Mouse (Mus musculus): ENCODE data around the gene Tbrg1. TPM values are rescaled to one million over a fixed set of nuclear protein-coding genes. Genes with fewer than 3 reads are reported as not detected.

Tbrg1 gene
- total RNA-seq, 1 experiment: 120 TPM

DNA sequence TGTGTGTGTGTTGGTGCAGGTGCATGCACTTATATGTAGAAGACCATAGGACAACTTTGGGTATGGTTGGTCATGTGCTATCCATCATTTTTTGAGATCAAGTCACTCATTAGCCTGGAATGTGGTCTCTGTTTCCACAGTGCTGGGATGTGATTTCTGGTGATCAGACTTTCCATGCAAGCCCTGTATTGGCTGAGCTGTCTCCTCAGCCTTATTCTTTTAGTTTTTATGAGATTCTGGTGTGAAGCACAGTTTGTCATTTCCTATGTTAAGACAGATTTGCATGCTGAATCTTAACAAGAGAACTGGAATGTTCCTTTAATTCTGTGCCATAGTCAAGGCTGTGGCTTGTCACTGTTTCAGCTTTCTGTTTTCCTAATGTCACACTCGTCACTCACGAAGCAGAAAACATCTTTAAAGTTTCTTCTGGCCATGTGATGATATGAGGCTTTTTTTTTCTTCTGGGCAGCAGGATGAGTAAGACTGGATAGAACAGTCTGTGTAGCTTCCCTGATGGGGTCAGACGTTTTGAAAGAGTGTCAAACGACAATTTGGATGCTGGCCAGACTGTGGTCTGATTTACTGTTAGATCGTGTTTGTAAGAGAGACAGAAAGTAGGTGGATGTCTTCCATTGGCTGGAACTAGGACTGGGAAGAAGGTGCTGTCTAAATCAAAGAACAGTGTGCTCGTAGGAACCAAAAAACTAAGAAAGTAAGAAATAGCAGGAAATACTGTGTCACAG is 20.1 kb downstream of the Tbrg1 start:
- H3K27ac ChIP-seq (ENCODE audit: insufficient read depth, low read depth, low read length, poor library complexity, severe bottlenecking): no peak overlapping the region
- in situ Hi-C loops (cut with MboI; ENCODE audit: low sequenced_read_pairs in 2 of 2, unreplicated experiment in 2 of 2): no loop called here

DNA sequence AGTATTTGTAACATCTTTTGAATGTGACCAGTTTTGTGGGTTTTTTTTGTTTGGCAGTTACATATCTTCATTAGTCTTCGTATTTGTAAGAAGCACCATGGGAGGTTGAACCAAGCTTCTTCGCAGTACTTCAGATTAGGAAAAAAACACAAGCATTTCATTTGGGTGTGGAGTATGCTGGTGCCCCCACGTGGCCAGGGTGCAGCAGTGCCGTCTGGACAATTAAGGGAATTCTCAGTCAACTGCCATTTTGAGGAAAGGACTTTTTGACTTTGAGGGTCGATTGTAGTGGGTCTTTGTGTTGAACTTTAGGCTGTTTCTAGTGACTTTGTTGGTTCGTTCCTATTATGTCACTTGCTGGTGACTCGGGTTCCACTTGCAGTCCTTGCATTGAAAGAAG is 20.8 kb downstream of the Tbrg1 start:
- Histone ChIP-seq H3K4me1 (ENCODE audit: control insufficient read depth in 2 of 2, insufficient read depth in 2 of 2, low read length in 2 of 2, poor library complexity in 1 of 2) (no peaks in the 10 kb centered on the region; a peak in 1 of 4 replicates), H3K27ac (ENCODE audit: insufficient read depth, low read depth, low read length, poor library complexity, severe bottlenecking) (no peak overlapping the region), H3K4me3 (ENCODE audit: insufficient read depth in 1 of 2, low read depth in 1 of 2, low read length in 2 of 2, poor library complexity in 1 of 2, severe bottlenecking in 1 of 2) (no peak overlapping the region), H3K9me3 (ENCODE audit: control insufficient read depth, insufficient read depth, low read depth, low read length) (no peaks in the 10 kb centered on the region), H3K36me3 (ENCODE audit: control insufficient read depth, insufficient read depth, low read length, poor library complexity, severe bottlenecking) (no peaks in the 10 kb centered on the region), H3K9ac (ENCODE audit: insufficient read depth, low read depth, low read length, poor library complexity, severe bottlenecking) (no peak overlapping the region)
- DNase-seq (ENCODE audit: low read depth, low spot score): peak; percentile 41
- in situ Hi-C loops (cut with MboI; ENCODE audit: low sequenced_read_pairs in 2 of 2, unreplicated experiment in 2 of 2): no loop called here
- TF ChIP-seq HCFC1 (IDR thresholded peaks at IDR 0.05; ENCODE audit: borderline replicate concordance, insufficient read depth, low read length): no peak
- peak; percentile 82; the same call in 1 of the 2 replicates for TF ChIP-seq ZC3H11A (IDR thresholded peaks at IDR 0.05; ENCODE audit: borderline replicate concordance, low read depth, low read length)
- peak; percentile 80 for TF ChIP-seq ZNF384 (IDR thresholded peaks at IDR 0.05; ENCODE audit: low read depth, low read length)

More for the DNA sequence above, 20.1 kb downstream of the Tbrg1 start:
- no peak for DNase-seq (ENCODE audit: low read depth, low spot score)
- TF ChIP-seq HCFC1 (IDR thresholded peaks at IDR 0.05; ENCODE audit: borderline replicate concordance, insufficient read depth, low read length) (no peak), ZC3H11A (IDR thresholded peaks at IDR 0.05; ENCODE audit: borderline replicate concordance, low read depth, low read length) (no peak), MAFK (IDR thresholded peaks at IDR 0.05; ENCODE audit: insufficient read depth, low read depth, low read length) (no peak), ZNF384 (IDR thresholded peaks at IDR 0.05; ENCODE audit: low read depth, low read length) (no peak), CHD2 (IDR thresholded peaks at IDR 0.05; ENCODE audit: low read depth, low read length) (no peak)
- H3K9me3 ChIP-seq (ENCODE audit: control insufficient read depth, insufficient read depth, low read depth, low read length): no peaks in the 10 kb centered on the region
- H3K36me3 ChIP-seq (ENCODE audit: control insufficient read depth, insufficient read depth, low read length, poor library complexity, severe bottlenecking): no peaks in the 10 kb centered on the region
- H3K4me1 ChIP-seq (ENCODE audit: control insufficient read depth in 2 of 2, insufficient read depth in 2 of 2, low read length in 2 of 2, poor library complexity in 1 of 2): no peaks in the 10 kb centered on the region; a peak in 1 of 4 replicates
- H3K4me3 ChIP-seq (ENCODE audit: insufficient read depth in 1 of 2, low read depth in 1 of 2, low read length in 2 of 2, poor library complexity in 1 of 2, severe bottlenecking in 1 of 2): no peak overlapping the region
- H3K9ac ChIP-seq (ENCODE audit: insufficient read depth, low read depth, low read length, poor library complexity, severe bottlenecking): no peak overlapping the region

DNA sequence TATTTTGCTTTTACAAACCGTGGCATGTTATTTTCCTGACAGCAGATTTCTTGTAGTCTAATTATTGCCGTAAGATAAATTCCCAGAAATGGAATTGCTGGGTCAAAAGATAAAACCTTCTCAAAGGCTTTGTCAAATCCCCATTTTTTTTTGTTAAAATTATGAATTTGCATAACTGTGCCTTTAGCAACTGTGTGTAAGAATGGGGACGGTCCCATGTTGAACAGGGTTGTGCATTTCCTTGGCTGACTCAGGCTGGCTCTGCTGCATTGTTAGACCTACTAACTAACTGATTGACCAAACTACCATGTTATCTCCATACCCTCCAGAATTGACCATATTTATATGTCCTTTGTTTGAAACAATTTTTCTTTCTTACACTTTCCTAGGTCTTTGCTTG is 22.8 kb downstream of the Tbrg1 start:
- Histone ChIP-seq H3K27ac (ENCODE audit: insufficient read depth, low read depth, low read length, poor library complexity, severe bottlenecking) (no peak overlapping the region), H3K36me3 (ENCODE audit: control insufficient read depth, insufficient read depth, low read length, poor library complexity, severe bottlenecking) (no peaks in the 10 kb centered on the region), H3K4me3 (ENCODE audit: insufficient read depth in 1 of 2, low read depth in 1 of 2, low read length in 2 of 2, poor library complexity in 1 of 2, severe bottlenecking in 1 of 2) (no peak overlapping the region), H3K9ac (ENCODE audit: insufficient read depth, low read depth, low read length, poor library complexity, severe bottlenecking) (no peak overlapping the region), H3K9me3 (ENCODE audit: control insufficient read depth, insufficient read depth, low read depth, low read length) (no peaks in the 10 kb centered on the region), H3K4me1 (ENCODE audit: control insufficient read depth in 2 of 2, insufficient read depth in 2 of 2, low read length in 2 of 2, poor library complexity in 1 of 2) (no peaks in the 10 kb centered on the region; a peak in 1 of 4 replicates)
- no peak for DNase-seq (ENCODE audit: low read depth, low spot score)
- TF ChIP-seq MAFK (IDR thresholded peaks at IDR 0.05; ENCODE audit: insufficient read depth, low read depth, low read length) (no peak), CHD2 (IDR thresholded peaks at IDR 0.05; ENCODE audit: low read depth, low read length) (no peak), ZC3H11A (IDR thresholded peaks at IDR 0.05; ENCODE audit: borderline replicate concordance, low read depth, low read length) (no peak), ZNF384 (IDR thresholded peaks at IDR 0.05; ENCODE audit: low read depth, low read length) (no peak), HCFC1 (IDR thresholded peaks at IDR 0.05; ENCODE audit: borderline replicate concordance, insufficient read depth, low read length) (no peak)
- in situ Hi-C loops (cut with MboI; ENCODE audit: low sequenced_read_pairs in 2 of 2, unreplicated experiment in 2 of 2): no loop called here

DNA sequence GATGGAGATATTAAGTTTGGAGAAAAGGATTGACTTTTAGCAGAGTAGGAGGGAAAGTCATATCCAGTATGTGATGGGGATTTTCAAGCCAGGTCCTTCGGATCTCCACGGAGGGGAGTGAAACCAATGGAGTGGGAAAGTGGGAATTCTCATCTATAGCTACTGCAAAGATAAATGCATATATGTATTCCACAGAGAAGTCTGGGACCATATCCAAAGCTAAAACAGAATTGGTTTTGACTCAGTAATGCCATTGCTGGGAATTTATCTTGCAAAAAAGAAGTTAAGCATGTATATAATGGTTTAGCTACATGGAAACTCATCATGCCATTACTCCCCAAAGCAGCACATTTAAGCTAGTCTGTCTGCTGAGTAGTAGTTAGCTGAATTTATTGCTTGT is 24.8 kb downstream of the Tbrg1 start:
- peaks cover 0 to 8% of the 10 kb centered on the region in 2 experiments; a peak in 2 of 4 replicates for H3K4me1 ChIP-seq (ENCODE audit: control insufficient read depth in 2 of 2, insufficient read depth in 2 of 2, low read length in 2 of 2, poor library complexity in 1 of 2)
- no peak for DNase-seq (ENCODE audit: low read depth, low spot score)
- no peak overlapping the region for H3K9ac ChIP-seq (ENCODE audit: insufficient read depth, low read depth, low read length, poor library complexity, severe bottlenecking)
- no peak overlapping the region for H3K27ac ChIP-seq (ENCODE audit: insufficient read depth, low read depth, low read length, poor library complexity, severe bottlenecking)
- H3K36me3 ChIP-seq (ENCODE audit: control insufficient read depth, insufficient read depth, low read length, poor library complexity, severe bottlenecking): no peaks in the 10 kb centered on the region
- in situ Hi-C loops (cut with MboI; ENCODE audit: low sequenced_read_pairs in 2 of 2, unreplicated experiment in 2 of 2): no loop called here
- no peaks in the 10 kb centered on the region for H3K9me3 ChIP-seq (ENCODE audit: control insufficient read depth, insufficient read depth, low read depth, low read length)
- TF ChIP-seq ZC3H11A (IDR thresholded peaks at IDR 0.05; ENCODE audit: borderline replicate concordance, low read depth, low read length) (no peak), CHD2 (IDR thresholded peaks at IDR 0.05; ENCODE audit: low read depth, low read length) (no peak), MAFK (IDR thresholded peaks at IDR 0.05; ENCODE audit: insufficient read depth, low read depth, low read length) (no peak), ZNF384 (IDR thresholded peaks at IDR 0.05; ENCODE audit: low read depth, low read length) (no peak), HCFC1 (IDR thresholded peaks at IDR 0.05; ENCODE audit: borderline replicate concordance, insufficient read depth, low read length) (no peak)
- no peak overlapping the region for H3K4me3 ChIP-seq (ENCODE audit: insufficient read depth in 1 of 2, low read depth in 1 of 2, low read length in 2 of 2, poor library complexity in 1 of 2, severe bottlenecking in 1 of 2)

Data from ES-E14 (cell line).